Mouse (Mus musculus) brain, embryonic 14.5 days (tissue): ENCODE measurements at regions not wholly inside any gene's neighbourhood (a gene's known extent, or its start where the extent isn't known, plus 50 kb on each side); places are given as distances from the start of the nearest gene placed in this dataset.

ENCODE experiments used
- CTCF ChIP-seq: fragments of 200-500 bp; IDR thresholded peaks from 2 replicates; pipeline ENCODE4 v1.5.1; 2012; ENCODE audit warnings: inconsistent platforms, mild to moderate bottlenecking, moderate library complexity, borderline replicate concordance; ENCODE audit not compliant: insufficient read depth, insufficient read length; ENCODE audit errors: extremely low read depth
- POLR2A ChIP-seq: fragments of 200-500 bp; IDR thresholded peaks from 2 replicates; pipeline ENCODE4 v1.6.1; 2012; ENCODE audit warnings: mild to moderate bottlenecking, inconsistent platforms, borderline replicate concordance; ENCODE audit not compliant: poor library complexity, insufficient read depth, insufficient read length, severe bottlenecking; ENCODE audit errors: extremely low read depth

DNA sequence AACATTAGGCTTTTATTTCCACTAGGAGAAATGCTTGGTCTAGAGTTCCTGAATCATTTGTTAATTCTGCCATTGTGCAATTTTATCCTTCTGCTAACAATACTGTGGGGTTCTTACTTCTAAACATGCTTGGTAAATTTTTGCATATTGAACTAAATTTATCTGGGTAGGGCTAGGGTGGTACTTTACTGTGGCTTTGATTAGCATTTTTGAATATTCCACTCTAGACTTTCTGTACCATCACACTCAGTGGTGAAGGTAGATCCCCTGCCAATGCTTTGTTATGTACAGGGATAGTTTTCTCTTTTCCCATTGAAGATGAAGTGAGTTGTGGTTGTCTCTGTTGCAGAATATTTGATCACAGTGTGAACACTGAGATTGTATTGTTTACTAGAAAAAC, 497.1 kb downstream of the Fgf9 start:
- TF ChIP-seq CTCF, result no peak
- no peak for TF ChIP-seq POLR2A
